Mouse (Mus musculus) spleen, adult 2 months (tissue): ENCODE data around the gene Pik3c2b.

Source experiments
- CTCF ChIP-seq: fragments of 200-500 bp; IDR thresholded peaks from 2 replicates; pipeline ENCODE4 v1.5.1; 2011; ENCODE audit warnings: mild to moderate bottlenecking, inconsistent platforms; ENCODE audit not compliant: insufficient read depth, insufficient read length, insufficient replicate concordance; ENCODE audit errors: extremely low read depth
- POLR2A ChIP-seq: fragments of 200-500 bp; IDR thresholded peaks from 2 replicates; pipeline ENCODE4 v1.6.1; 2011; ENCODE audit warnings: low read depth, low read length, inconsistent platforms

DNA sequence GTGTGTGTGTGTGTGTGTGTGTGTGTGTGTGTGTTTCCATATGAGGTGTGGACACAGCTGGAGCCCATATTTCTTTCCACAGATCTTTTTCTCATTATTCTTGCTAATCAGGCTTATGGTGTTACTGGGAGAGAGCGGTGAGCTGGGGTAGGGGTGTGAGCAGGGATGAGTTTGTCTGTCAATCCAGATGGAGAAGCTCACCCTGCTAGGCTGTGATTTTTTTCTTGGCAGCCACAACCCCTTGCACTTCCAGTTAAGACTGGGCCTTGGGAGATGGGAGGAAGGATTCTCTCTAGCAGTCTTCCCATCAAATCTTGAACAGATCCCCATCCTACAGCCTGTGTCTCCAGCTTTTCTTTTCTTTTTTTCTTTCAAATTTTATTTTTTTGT, 32.9 kb downstream of the Pik3c2b start:
- TF ChIP-seq POLR2A: no peak
- TF ChIP-seq CTCF: no peak
